Mouse (Mus musculus) lung, embryonic 16.5 days (tissue): ENCODE results near the gene Bdh1. TPM values are rescaled to one million over a fixed set of nuclear protein-coding genes. Genes with fewer than 3 reads are reported as not detected.
A peak's percentile ranks its signal among the peaks of the same experiment; 100 is the strongest.

Experiments used
- ATAC-seq: fragments of 200-750 bp; cut with Nextera tagmentation; 2 replicates; pipeline ENCODE4 v1.8.0; 2017; ENCODE audit warnings: low read depth, mild to moderate bottlenecking, moderate library complexity
- H3K27ac ChIP-seq: fragments of 300-500 bp; sonication (generic); 2 replicates; pipeline ENCODE4 v1.5.1; 2014; ENCODE audit warnings: mild to moderate bottlenecking, control low read depth, low read length
- H3K27me3 ChIP-seq: fragments of 300-500 bp; sonication (generic); 2 replicates; pipeline ENCODE4 v1.6.1; 2014; ENCODE audit warnings: low read depth, low read length, mixed read lengths; ENCODE audit not compliant: control insufficient read depth, insufficient read depth
- H3K36me3 ChIP-seq: fragments of 300-500 bp; sonication (generic); 2 replicates; pipeline ENCODE4 v1.6.1; 2014; ENCODE audit warnings: low read length; ENCODE audit not compliant: control insufficient read depth, insufficient read depth
- H3K4me1 ChIP-seq: fragments of 300-500 bp; sonication (generic); replicated peaks from 2 replicates; pipeline ENCODE4 v1.6.1; 2014; ENCODE audit warnings: low read length, mixed read lengths; ENCODE audit not compliant: control insufficient read depth, insufficient read depth
- H3K4me2 ChIP-seq: fragments of 300-500 bp; sonication (generic); 2 replicates; pipeline ENCODE4 v1.6.1; 2014; ENCODE audit warnings: low read depth, low read length, control low read depth
- H3K4me3 ChIP-seq: fragments of 300-500 bp; sonication (generic); 2 replicates; pipeline ENCODE4 v1.5.1; 2014; ENCODE audit warnings: mild to moderate bottlenecking, low read length, control low read depth
- H3K9ac ChIP-seq: fragments of 300-500 bp; sonication (generic); 2 replicates; pipeline ENCODE4 v1.6.1; 2014; ENCODE audit warnings: low read length, control low read depth
- H3K9me3 ChIP-seq: fragments of 300-500 bp; sonication (generic); 2 replicates; pipeline ENCODE4 v1.6.1; 2016; ENCODE audit warnings: low read length; ENCODE audit not compliant: control insufficient read depth
- WGBS: fragments of 180-500 bp; shearing (Covaris S2); extraction: QIAGEN DNeasy Blood & Tissue Kit; methylation state at CpG from one replicate; pipeline ENCODE4 v1.1.7; 2014; 5-methylcytosine and 5-hydroxymethylcytosine counted together
- polyA plus RNA-seq: library from polyadenylated mRNA; unstranded; fragments of >200 nt; fragmentation: Nextera tagmentation; extraction: Ambion mirVana; gene quantifications from 2 replicates; pipeline ENCODE4 v1.2.1, GENCODE M21; 2015

The Bdh1 gene
- polyA plus RNA-seq, 1 experiment from 2014 or later = 4.5 TPM

- H3K27ac ChIP-seq = no peak overlapping the region
- no peak overlapping the region for H3K4me2 ChIP-seq
- H3K9ac ChIP-seq = no peak overlapping the region
- no peaks in the 10 kb centered on the region for H3K27me3 ChIP-seq
- no peaks in the 10 kb centered on the region for H3K9me3 ChIP-seq
- H3K4me3 ChIP-seq = no peak overlapping the region
- WGBS = 52% methylated on average over 3 of the region's 3 CpGs
- H3K4me1 ChIP-seq = peaks cover 6% of the 10 kb centered on the region; the same call in 1 of the 2 replicates
- no peaks in the 10 kb centered on the region for H3K36me3 ChIP-seq
- ATAC-seq = no peak
Measured at GRCm38 (mm10) chr16:31500532-31500931, 78.5 kb downstream of the Bdh1 start.

DNA sequence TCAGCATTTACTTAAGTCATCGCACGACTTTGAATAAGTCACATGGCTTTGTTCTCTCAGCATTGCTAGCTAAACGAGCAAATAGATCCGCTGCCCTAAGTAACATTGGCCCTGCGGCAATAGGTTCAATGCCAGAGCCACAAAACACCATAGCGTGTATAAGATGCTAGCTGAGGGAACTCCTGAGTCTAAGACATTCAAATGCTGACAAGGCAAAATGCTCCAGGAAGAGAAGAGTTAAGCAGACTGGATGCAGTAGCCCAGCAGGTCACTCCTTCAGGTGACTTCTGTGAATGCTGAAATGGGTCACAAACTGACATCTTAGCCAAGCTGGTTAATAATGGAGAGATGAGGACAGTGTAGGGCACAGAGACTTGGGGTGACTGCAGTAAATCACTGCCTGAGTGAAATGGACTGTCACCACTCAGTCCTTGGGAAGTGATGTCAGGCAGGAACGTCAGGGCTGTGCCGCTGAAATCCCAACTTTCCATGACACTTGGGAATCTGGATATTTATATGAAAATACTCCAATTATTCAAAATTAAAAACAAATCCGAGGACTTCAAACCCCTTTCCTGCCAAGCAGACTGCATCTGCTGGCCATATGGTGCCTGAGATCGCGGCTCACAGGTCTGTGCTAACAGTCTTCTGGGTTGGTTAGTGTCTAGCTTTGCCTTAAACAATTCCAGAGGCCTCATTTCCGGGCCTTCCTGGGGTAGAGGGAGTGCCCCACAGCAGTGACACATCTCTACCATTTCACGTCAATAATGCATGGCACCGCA is 79.1 kb downstream of the Bdh1 start:
- ATAC-seq = no peak
- Histone ChIP-seq H3K9ac (no peak overlapping the region), H3K4me1 (peaks cover 6% of the 10 kb centered on the region; the same call in 1 of the 2 replicates), H3K27me3 (no peaks in the 10 kb centered on the region), H3K4me2 (no peak overlapping the region), H3K9me3 (no peaks in the 10 kb centered on the region), H3K27ac (no peak overlapping the region), H3K4me3 (no peak overlapping the region), H3K36me3 (no peaks in the 10 kb centered on the region)
- WGBS = 65% methylated on average over 14 of the region's 14 CpGs

- WGBS = 74% methylated on average over 14 of the region's 14 CpGs
- no peak overlapping the region for H3K4me2 ChIP-seq
- no peak for ATAC-seq
- no peak overlapping the region for H3K9ac ChIP-seq
- H3K27me3 ChIP-seq = no peaks in the 10 kb centered on the region
- H3K27ac ChIP-seq = no peak overlapping the region
- no peaks in the 10 kb centered on the region for H3K36me3 ChIP-seq
- H3K4me1 ChIP-seq = peaks cover 11% of the 10 kb centered on the region
- H3K4me3 ChIP-seq = no peak overlapping the region
- no peaks in the 10 kb centered on the region for H3K9me3 ChIP-seq
Measured at GRCm38 (mm10) chr16:31501751-31502365, 79.8 kb downstream of the Bdh1 start.

GRCm38 (mm10) chr16:31506665-31507456 is 84.8 kb downstream of the Bdh1 start:
- peak overlapping the region; percentile 1 for H3K4me2 ChIP-seq
- H3K36me3 ChIP-seq = no peaks in the 10 kb centered on the region
- peak overlapping the region; percentile 81 for H3K27ac ChIP-seq
- no peak overlapping the region for H3K4me3 ChIP-seq
- H3K9me3 ChIP-seq = no peaks in the 10 kb centered on the region
- ATAC-seq = peak; percentile 69
- H3K4me1 ChIP-seq = peaks cover 23% of the 10 kb centered on the region
- no peak overlapping the region for H3K9ac ChIP-seq
- WGBS = 36% methylated on average over 10 of the region's 10 CpGs
- no peaks in the 10 kb centered on the region for H3K27me3 ChIP-seq

DNA sequence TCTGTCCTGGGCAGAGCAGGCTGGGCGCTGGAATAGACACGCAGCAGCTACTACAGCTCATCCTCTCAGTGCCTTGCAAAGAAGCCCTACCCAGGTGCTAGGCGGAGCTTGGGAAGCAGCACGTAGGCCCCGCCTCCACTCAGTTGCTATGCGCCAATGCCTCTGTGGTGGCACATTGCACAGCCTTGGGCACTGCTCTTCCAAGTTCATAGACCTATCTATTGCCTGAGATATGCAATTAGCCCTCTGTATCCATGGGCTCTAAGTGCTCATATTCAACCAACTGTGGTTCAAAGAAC is 85.3 kb downstream of the Bdh1 start:
- H3K27ac ChIP-seq = peak overlapping the region; percentile 81; the same call in 1 of the 2 replicates
- H3K9ac ChIP-seq = no peak overlapping the region
- peak overlapping the region; percentile 1 for H3K4me2 ChIP-seq
- H3K9me3 ChIP-seq = no peaks in the 10 kb centered on the region
- no peaks in the 10 kb centered on the region for H3K36me3 ChIP-seq
- peak; percentile 51 for ATAC-seq
- H3K4me1 ChIP-seq = peaks cover 23% of the 10 kb centered on the region
- no peaks in the 10 kb centered on the region for H3K27me3 ChIP-seq
- no peak overlapping the region for H3K4me3 ChIP-seq
- WGBS = 36% methylated on average over 6 of the region's 6 CpGs

DNA sequence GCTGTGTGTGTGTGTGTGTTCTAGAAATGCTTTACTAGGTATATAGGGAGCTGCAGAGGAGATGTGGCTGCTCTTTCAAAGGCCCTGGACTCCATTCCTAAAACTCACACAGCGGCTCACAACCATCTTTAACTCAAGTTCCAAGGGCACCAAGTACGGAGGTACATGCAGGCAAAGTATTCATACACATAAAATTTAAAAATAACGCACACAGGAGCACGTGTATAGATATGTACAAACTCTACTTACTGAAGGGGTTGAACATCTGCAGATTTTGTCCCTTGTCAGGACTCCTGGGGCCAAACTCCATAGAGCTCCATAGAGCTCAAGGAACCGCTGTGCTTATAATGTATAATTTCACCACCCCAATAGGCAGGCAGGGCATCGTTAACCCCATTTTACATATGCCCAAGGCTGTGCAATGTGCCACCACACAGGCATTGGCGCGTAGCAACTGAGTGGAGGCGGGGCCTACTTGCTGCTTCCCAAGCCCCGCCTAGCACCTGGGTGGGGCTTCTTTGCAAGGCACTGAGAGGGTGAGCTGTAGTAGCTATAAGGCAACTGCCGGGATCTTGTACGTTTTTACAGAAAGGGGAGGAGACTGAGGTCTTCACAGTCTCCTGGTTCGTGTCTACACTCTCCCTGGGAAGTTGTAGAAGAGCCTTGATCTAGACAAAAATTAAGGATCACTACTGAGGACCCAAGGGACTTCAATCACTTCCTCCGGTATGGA is 85.9 kb downstream of the Bdh1 start:
- Histone ChIP-seq H3K4me3 (no peak overlapping the region), H3K9ac (no peak overlapping the region), H3K9me3 (no peaks in the 10 kb centered on the region), H3K4me1 (peaks cover 23% of the 10 kb centered on the region), H3K27ac (peak overlapping the region; percentile 83; the same call in 1 of the 2 replicates), H3K36me3 (no peaks in the 10 kb centered on the region), H3K4me2 (peak overlapping the region; percentile 54; the same call in 1 of the 2 replicates), H3K27me3 (no peaks in the 10 kb centered on the region)
- 42% methylated on average over 14 of the region's 14 CpGs for WGBS
- peak; percentile 37 for ATAC-seq

Other genes with a start within 250 kb of the Bdh1 start
- 26.8 and 27.3 TPM in 2 replicates for gene Acap2, start 221.0 kb upstream of the Bdh1 start, polyA plus RNA-seq
- 110 and 116 TPM in 2 replicates for gene Ppp1r2, start 147.0 kb upstream of the Bdh1 start, polyA plus RNA-seq
- gene Apod, start 107.5 kb upstream of the Bdh1 start, polyA plus RNA-seq = 0.38 and 1.2 TPM in 2 replicates
- 23.9 and 25.2 TPM in 2 replicates for gene Dlg1, start 241.2 kb downstream of the Bdh1 start, polyA plus RNA-seq